Mouse (Mus musculus): Measurements from ENCODE around the gene Ric3. TPM values are rescaled to one million over a fixed set of nuclear protein-coding genes. Genes with fewer than 3 reads are reported as not detected.

Gene Ric3
- polyA plus RNA-seq, 1 experiment from 2014 or later: 1.2 TPM

DNA sequence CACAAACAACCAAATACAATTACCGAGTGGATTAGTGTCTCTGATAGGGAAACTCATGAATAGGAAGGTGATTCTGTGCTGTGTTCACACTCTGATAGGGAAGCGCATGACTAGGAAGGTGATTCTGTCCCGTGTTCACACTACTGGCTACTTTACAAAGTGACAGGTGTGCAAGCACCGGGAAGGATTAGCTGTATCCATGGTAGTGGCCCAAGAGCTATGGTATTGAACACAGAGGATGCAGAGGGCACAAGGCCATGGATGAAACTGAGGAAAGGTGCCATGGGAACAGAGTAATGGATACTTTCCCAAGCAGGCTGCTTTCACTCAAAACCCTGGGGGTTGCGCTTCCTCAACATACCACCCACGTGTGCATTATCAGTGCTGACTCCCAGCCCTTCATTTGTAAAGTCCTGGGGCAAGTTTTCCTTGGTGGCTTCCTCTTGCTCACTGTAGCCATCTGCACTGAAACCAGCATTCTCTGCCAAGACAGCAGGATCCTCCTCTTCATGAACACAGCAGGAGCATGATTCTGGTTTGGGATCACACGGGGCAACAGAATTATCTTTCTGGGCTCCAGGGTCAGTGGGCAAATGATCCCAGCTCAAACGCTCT is 44.9 kb downstream of the Ric3 start:
- 77% methylated on average over 8 of the region's 8 CpGs for WGBS
- no peak for TF ChIP-seq CTCF (IDR thresholded peaks at IDR 0.05; ENCODE audit: low read depth)
- Histone ChIP-seq H3K4me2 (ENCODE audit: low read length) (no peak overlapping the region), H3K36me3 (ENCODE audit: insufficient read depth, low read length) (no peaks in the 10 kb centered on the region), H3K9me3 (replicated peaks; ENCODE audit: low read length) (no peaks in the 10 kb centered on the region), H3K27ac (no peak overlapping the region), H3K4me1 (replicated peaks; ENCODE audit: insufficient read depth, low read length) (no peaks in the 10 kb centered on the region), H3K27me3 (ENCODE audit: insufficient read depth, low read length) (no peaks in the 10 kb centered on the region), H3K9ac (ENCODE audit: low read depth, low read length) (no peak overlapping the region), H3K4me3 (replicated peaks; ENCODE audit: low read depth, low read length) (no peak overlapping the region)
- no peak for DNase-seq (ENCODE audit: low spot score)
- no peak for ATAC-seq (replicated peaks; ENCODE audit: low FRiP score, low read depth)

DNA sequence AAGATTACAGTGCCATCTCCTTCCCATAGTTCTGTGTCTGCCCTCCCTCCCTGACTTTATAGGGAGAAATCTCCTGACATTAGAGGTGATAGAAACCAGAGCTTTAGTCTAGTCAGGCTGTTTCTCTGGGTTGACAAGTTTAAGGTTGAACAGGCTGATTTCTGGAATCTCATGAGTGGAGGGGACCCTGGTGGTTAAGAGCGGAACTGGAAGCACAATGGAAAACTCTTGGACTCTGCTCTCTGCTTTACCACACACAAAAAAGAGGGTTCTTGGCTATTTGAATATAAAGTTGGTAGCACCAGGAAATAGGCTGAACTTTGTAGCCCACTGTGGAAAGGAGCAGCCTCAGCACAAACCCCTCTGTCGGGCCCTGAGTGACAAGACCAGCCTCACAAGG is 51.1 kb downstream of the Ric3 start:
- WGBS: 79% methylated on average over 2 of the region's 2 CpGs
- Histone ChIP-seq H3K27ac (no peak overlapping the region), H3K4me3 (replicated peaks; ENCODE audit: low read depth, low read length) (no peak overlapping the region), H3K9me3 (replicated peaks; ENCODE audit: low read length) (no peaks in the 10 kb centered on the region), H3K4me1 (replicated peaks; ENCODE audit: insufficient read depth, low read length) (no peaks in the 10 kb centered on the region), H3K27me3 (ENCODE audit: insufficient read depth, low read length) (no peaks in the 10 kb centered on the region), H3K9ac (ENCODE audit: low read depth, low read length) (no peak overlapping the region), H3K36me3 (ENCODE audit: insufficient read depth, low read length) (no peaks in the 10 kb centered on the region), H3K4me2 (ENCODE audit: low read length) (no peak overlapping the region)
- no peak for ATAC-seq (replicated peaks; ENCODE audit: low FRiP score, low read depth)
- peak; percentile 32 for TF ChIP-seq CTCF (IDR thresholded peaks at IDR 0.05; ENCODE audit: low read depth)
- no peak for DNase-seq (ENCODE audit: low spot score)

DNA sequence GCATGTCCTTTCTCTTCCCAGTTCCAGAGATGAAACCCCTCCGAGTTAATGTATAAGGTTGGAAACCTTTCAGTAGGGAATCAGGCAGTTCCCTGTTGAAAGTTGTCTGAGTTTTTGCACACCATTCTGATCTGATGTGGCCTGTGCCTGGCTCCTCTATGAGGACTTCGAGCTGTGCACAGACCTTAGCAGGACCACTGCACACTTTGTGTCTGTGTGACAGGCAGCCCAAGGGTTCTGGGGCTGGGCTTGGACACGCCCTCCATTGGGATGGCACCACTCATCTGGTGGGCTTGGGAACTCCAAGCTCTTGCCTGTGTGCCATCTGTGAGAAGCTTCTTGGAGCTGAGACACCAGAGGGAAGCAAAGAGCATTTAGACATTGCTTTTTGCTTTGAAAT is 51.8 kb downstream of the Ric3 start:
- 81% methylated on average over 3 of the region's 3 CpGs for WGBS
- Histone ChIP-seq H3K4me1 (replicated peaks; ENCODE audit: insufficient read depth, low read length) (no peaks in the 10 kb centered on the region), H3K4me3 (replicated peaks; ENCODE audit: low read depth, low read length) (no peak overlapping the region), H3K27me3 (ENCODE audit: insufficient read depth, low read length) (no peaks in the 10 kb centered on the region), H3K4me2 (ENCODE audit: low read length) (no peak overlapping the region), H3K36me3 (ENCODE audit: insufficient read depth, low read length) (no peaks in the 10 kb centered on the region), H3K9me3 (replicated peaks; ENCODE audit: low read length) (no peaks in the 10 kb centered on the region), H3K9ac (ENCODE audit: low read depth, low read length) (no peak overlapping the region), H3K27ac (no peak overlapping the region)
- no peak for TF ChIP-seq CTCF (IDR thresholded peaks at IDR 0.05; ENCODE audit: low read depth)
- no peak for DNase-seq (ENCODE audit: low spot score)
- ATAC-seq (replicated peaks; ENCODE audit: low FRiP score, low read depth): no peak

DNA sequence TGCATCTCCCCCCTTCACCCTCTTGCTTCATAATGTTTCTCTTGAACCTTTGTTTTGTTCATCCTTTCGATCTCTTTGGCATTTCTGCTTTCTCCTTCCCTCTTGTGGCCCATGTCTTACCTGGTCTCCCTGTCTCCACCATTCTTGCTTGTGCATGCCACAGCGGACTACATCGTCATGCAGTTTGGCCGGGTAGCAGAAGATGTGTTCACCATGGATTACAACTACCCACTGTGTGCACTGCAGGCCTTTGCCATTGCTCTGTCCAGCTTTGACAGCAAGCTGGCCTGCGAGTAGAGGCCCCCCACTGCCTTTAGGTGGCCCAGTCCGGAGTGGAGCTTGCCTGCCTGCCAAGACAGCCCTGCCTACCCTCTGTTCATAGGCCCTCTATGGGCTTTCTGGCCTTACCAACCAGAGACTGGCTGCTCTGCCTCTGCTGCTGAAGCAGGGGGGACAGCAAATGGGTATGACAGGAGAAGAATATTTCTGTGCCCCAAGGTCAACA is 53.1 kb downstream of the Ric3 start:
- H3K4me3 ChIP-seq (replicated peaks; ENCODE audit: low read depth, low read length): no peak overlapping the region
- no peak for TF ChIP-seq CTCF (IDR thresholded peaks at IDR 0.05; ENCODE audit: low read depth)
- 83% methylated on average over 6 of the region's 6 CpGs for WGBS
- no peak for DNase-seq (ENCODE audit: low spot score)
- no peaks in the 10 kb centered on the region for H3K36me3 ChIP-seq (ENCODE audit: insufficient read depth, low read length)
- ATAC-seq (replicated peaks; ENCODE audit: low FRiP score, low read depth): no peak
- H3K27me3 ChIP-seq (ENCODE audit: insufficient read depth, low read length): no peaks in the 10 kb centered on the region
- no peak overlapping the region for H3K27ac ChIP-seq
- no peaks in the 10 kb centered on the region for H3K9me3 ChIP-seq (replicated peaks; ENCODE audit: low read length)
- no peak overlapping the region for H3K9ac ChIP-seq (ENCODE audit: low read depth, low read length)
- H3K4me2 ChIP-seq (ENCODE audit: low read length): no peak overlapping the region
- H3K4me1 ChIP-seq (replicated peaks; ENCODE audit: insufficient read depth, low read length): no peaks in the 10 kb centered on the region

DNA sequence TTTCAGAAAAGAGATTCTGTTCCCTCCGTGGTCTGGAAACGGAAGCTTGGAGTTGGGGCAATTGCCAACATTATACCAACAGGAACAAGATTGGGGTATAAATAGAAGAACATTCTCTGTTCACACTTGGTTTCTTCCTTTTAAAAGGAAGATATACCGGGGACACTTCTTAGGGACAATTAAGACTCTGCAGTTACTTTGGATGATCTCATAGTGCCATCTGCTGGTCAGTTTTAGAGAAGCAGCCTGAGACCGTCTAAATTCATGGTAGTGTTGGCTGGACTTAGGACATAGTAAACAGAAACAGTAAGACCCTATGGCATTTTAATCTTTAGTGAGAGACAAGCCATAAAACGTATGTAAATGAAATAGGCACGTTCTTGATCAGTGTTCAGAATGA is 54.9 kb downstream of the Ric3 start:
- Histone ChIP-seq H3K4me1 (replicated peaks; ENCODE audit: insufficient read depth, low read length) (no peaks in the 10 kb centered on the region), H3K36me3 (ENCODE audit: insufficient read depth, low read length) (no peaks in the 10 kb centered on the region), H3K27me3 (ENCODE audit: insufficient read depth, low read length) (no peaks in the 10 kb centered on the region), H3K9me3 (replicated peaks; ENCODE audit: low read length) (no peaks in the 10 kb centered on the region), H3K4me2 (ENCODE audit: low read length) (no peak overlapping the region), H3K27ac (no peak overlapping the region), H3K4me3 (replicated peaks; ENCODE audit: low read depth, low read length) (no peak overlapping the region), H3K9ac (ENCODE audit: low read depth, low read length) (no peak overlapping the region)
- peak; percentile 87 for TF ChIP-seq CTCF (IDR thresholded peaks at IDR 0.05; ENCODE audit: low read depth)
- WGBS: 29% methylated on average over 6 of the region's 6 CpGs
- ATAC-seq (replicated peaks; ENCODE audit: low FRiP score, low read depth) (no peak), DNase-seq (ENCODE audit: low spot score) (peak; percentile 73)

DNA sequence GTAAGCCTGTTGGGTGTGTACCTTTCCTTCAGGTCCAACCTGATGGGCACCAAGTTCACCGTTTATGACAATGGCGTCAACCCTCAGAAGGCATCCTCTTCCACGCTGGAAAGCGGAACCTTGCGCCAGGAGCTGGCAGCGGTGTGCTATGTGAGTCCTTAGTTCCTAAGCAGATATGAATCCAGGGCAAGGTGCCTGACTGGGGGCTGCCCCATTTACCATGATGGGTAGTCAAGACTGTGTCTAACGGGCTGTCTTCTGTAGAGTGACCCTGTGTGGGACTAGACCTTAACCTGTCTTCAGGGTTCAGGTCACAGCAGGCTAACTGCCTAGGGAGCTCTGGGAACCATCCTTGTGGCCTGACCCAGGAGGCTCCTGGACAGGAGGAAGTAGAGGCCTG is 55.4 kb downstream of the Ric3 start:
- no peak overlapping the region for H3K9ac ChIP-seq (ENCODE audit: low read depth, low read length)
- H3K4me1 ChIP-seq (replicated peaks; ENCODE audit: insufficient read depth, low read length): no peaks in the 10 kb centered on the region
- no peaks in the 10 kb centered on the region for H3K9me3 ChIP-seq (replicated peaks; ENCODE audit: low read length)
- H3K27ac ChIP-seq: no peak overlapping the region
- no peak overlapping the region for H3K4me3 ChIP-seq (replicated peaks; ENCODE audit: low read depth, low read length)
- 93% methylated on average over 7 of the region's 7 CpGs for WGBS
- ATAC-seq (replicated peaks; ENCODE audit: low FRiP score, low read depth) (no peak), DNase-seq (ENCODE audit: low spot score) (no peak)
- no peaks in the 10 kb centered on the region for H3K36me3 ChIP-seq (ENCODE audit: insufficient read depth, low read length)
- TF ChIP-seq CTCF (IDR thresholded peaks at IDR 0.05; ENCODE audit: low read depth): no peak
- H3K27me3 ChIP-seq (ENCODE audit: insufficient read depth, low read length): no peaks in the 10 kb centered on the region
- H3K4me2 ChIP-seq (ENCODE audit: low read length): no peak overlapping the region

DNA sequence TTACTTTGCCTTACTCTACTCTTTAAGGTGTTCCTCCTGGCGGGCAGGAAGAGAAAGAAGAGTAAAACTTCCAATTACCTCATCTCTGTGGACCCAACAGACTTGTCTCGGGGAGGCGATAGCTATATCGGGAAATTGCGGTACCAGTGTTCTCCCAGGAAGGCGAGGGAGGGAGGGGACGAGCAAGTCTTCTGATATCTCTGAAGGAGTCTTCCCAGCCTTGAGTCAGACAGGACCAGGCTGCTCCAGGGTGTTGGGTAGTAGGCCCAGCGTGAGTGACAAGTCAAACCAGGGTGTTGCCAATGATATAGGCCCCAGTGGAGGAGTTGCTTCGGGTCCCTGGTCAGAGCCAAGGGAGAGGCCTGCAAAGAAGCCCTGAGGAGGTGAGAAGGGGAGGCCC is 56.2 kb downstream of the Ric3 start:
- no peaks in the 10 kb centered on the region for H3K9me3 ChIP-seq (replicated peaks; ENCODE audit: low read length)
- no peaks in the 10 kb centered on the region for H3K4me1 ChIP-seq (replicated peaks; ENCODE audit: insufficient read depth, low read length)
- ATAC-seq (replicated peaks; ENCODE audit: low FRiP score, low read depth): no peak
- no peak overlapping the region for H3K27ac ChIP-seq
- no peak overlapping the region for H3K4me2 ChIP-seq (ENCODE audit: low read length)
- no peaks in the 10 kb centered on the region for H3K36me3 ChIP-seq (ENCODE audit: insufficient read depth, low read length)
- no peak overlapping the region for H3K4me3 ChIP-seq (replicated peaks; ENCODE audit: low read depth, low read length)
- WGBS: 89% methylated on average over 9 of the region's 9 CpGs
- H3K9ac ChIP-seq (ENCODE audit: low read depth, low read length): no peak overlapping the region
- no peak for DNase-seq (ENCODE audit: low spot score)
- no peak for TF ChIP-seq CTCF (IDR thresholded peaks at IDR 0.05; ENCODE audit: low read depth)
- no peaks in the 10 kb centered on the region for H3K27me3 ChIP-seq (ENCODE audit: insufficient read depth, low read length)

All from kidney, postnatal 0 days (tissue).